Mouse (Mus musculus): ENCODE results near the gene Ucma. TPM values are rescaled to one million over a fixed set of nuclear protein-coding genes. Genes with fewer than 3 reads are reported as not detected.

Gene Ucma
- total RNA-seq, 2 experiments from 2014 or later, result 0.65 to 2.0 TPM

DNA sequence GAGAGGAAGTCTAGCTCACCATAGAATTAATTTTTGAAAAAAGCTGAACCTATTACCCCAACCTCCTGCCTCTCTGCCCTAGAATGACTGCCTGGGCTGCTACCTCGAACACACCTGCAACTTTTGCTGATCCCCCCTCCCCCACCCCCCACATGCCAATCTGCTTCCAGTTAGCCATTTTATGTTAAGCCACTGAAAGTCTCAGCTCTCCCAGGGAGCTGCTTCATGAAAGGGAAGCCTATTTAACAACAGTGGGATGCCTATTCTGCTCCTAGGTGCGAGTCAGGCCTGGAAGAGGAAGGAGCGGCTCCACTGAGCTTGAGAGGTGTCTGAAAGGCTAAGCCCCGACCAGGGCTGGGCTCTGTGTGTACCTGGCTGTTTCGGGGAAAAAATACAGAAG is 8.1 kb downstream of the Ucma start:
- H3K27ac ChIP-seq, result no peak overlapping the region
- TF ChIP-seq CTCF (IDR thresholded peaks at IDR 0.05), result no peak
- no peak for DNase-seq (ENCODE audit: extremely low spot score in 1 of 2, low spot score in 2 of 2)
- H3K4me3 ChIP-seq, result no peak overlapping the region
- intact Hi-C loops (cut with DNase I), result no loop called here

DNA sequence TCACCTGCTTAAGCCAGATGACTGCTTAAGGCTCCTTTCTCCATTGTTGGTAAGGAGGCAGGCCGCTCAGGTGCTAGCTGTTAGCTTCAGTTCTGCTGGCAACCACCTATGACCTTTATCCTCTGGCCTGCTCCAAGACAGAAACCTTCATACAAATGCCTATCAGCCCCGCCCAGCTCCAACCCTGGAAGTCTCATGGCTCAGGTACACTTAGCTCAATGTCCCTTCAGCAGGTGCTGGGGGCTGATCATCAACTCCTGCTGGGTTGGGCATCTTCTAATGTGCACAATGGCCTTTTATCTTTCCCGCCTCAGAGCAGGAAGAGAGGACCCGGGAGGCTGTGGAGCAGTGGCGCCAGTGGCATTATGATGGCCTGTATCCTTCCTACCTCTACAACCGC is 9.1 kb downstream of the Ucma start:
- TF ChIP-seq CTCF (IDR thresholded peaks at IDR 0.05), result no peak
- no peak overlapping the region for H3K27ac ChIP-seq
- no peak for DNase-seq (ENCODE audit: extremely low spot score in 1 of 2, low spot score in 2 of 2)
- intact Hi-C loops (cut with DNase I), result no loop called here
- no peak overlapping the region for H3K4me3 ChIP-seq

DNA sequence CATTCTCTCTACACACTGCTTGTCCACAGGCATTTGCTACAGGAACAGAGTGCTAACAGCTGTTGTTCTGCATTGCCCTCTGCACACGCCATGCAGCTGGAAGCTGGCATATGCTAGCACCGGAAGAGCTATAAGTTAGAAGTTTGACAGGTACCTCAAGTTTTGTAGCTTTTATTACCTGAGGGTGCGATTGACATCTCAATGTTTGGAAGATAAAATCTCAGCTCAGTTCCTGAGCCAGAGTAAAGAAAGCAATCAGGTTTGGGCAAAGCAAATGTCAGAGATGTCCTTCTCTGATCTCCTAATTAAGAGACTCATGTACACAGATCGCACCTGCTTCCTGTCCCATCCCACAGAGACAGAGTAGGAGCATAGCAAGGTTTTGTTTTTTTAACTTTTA is 10.9 kb downstream of the Ucma start:
- no peak for TF ChIP-seq CTCF (IDR thresholded peaks at IDR 0.05)
- DNase-seq (ENCODE audit: extremely low spot score in 1 of 2, low spot score in 2 of 2), result no peak
- no peak overlapping the region for H3K4me3 ChIP-seq
- no peak overlapping the region for H3K27ac ChIP-seq
- intact Hi-C loops (cut with DNase I), result no loop called here

DNA sequence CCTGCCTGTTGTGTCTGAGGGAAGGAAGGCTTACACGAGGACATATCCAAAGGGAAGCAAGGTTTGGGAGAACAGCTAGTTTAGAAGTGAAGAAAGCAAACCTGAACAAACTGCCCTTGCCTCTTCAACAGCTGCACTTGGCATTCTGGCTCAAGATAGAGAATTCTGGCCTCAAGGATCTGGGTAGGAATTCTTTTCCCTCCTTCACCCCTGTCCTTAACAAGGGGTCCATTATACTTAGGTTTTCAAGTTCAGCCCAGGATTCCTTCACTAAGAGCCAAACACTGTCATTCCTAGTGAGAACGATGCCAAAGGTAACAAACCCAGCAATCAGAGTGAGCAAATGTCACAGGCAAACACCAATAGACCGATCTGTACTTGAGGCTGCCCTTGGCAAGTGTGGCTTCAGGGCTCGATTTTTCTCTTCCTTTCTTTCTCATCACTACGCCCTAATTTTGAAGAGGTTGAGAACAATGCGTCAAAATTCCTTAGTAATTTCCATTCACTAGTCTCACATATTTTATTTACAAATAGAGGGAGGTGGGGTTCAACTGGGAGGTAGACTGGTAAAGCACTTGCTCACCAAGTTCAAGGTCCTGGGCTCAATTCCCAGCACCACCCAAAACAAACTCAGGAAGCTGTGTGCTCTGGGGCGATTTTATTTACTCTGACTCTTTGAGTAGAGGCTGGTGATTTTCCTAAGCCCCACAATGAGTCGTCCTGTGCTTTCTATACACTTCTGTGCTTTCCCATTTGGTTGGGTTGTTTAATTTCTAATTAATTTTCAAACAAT is 11.7 kb downstream of the Ucma start:
- intact Hi-C loops (cut with DNase I), result no loop called here
- Histone ChIP-seq H3K4me3 (no peak overlapping the region), H3K27ac (no peak overlapping the region)
- TF ChIP-seq CTCF (IDR thresholded peaks at IDR 0.05), result no peak
- DNase-seq (ENCODE audit: extremely low spot score in 1 of 2, low spot score in 2 of 2), result no peak

DNA sequence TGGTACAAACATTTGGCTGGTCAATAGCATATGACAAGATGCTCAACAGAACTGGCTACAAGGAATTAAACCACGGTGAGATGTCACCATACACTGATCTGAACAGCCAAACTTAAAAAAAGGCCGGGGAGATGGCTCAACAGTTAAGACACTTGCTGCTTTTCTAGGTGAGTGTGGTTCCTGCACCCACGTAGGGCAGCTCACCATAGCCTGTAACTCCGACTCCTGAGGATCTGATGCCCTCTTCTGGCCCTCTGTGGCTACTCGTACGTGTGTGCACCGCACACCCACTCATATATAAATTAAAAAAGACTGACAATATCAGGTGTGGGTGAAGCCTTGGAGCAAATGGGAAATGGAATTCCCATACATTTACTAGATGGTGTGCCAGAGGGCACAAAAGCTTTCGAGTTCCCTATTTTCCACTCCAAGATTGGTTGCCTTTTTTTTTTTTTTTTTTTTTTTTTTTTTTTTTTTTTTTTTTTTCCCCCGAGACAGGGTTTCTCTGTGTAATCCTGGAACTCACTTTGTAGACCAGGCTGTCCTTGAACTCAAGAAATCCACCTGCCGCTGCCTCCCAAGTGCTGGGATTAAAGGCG is 13.0 kb downstream of the Ucma start:
- no peak for DNase-seq (ENCODE audit: extremely low spot score in 1 of 2, low spot score in 2 of 2)
- Histone ChIP-seq H3K4me3 (no peak overlapping the region), H3K27ac (no peak overlapping the region)
- intact Hi-C loops (cut with DNase I), result no loop called here
- TF ChIP-seq CTCF (IDR thresholded peaks at IDR 0.05), result no peak; the same call in none of the 2 replicates

DNA sequence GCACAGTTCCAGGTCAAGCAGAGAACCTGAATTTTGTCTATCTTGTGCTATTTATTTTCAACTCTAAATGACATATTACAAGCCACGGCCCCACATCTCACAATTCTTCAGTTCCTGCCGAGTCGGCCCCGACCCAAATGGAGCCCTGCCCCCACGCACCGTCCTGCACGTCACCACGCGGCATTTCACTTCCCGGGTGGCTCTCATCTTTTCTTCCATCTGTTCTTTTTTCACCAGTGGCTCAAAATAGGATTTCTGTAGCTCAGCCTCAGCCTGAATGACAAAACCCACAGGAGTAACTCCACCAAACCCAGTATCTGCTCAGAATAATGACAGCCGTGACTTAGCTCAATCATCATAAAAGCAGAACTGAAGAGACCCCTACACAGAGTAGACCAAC is 17.7 kb downstream of the Ucma start:
- peak; percentile 26 to 54 for DNase-seq (ENCODE audit: extremely low spot score in 1 of 2, low spot score in 2 of 2)
- intact Hi-C loops (cut with DNase I), result loop anchor here (5.0 kb wide), 2 partner anchors 39 to 76 kb away; partner anchors contain the start of gene Phyh
- TF ChIP-seq CTCF (IDR thresholded peaks at IDR 0.05), result no peak
- peak overlapping the region; percentile 53 for H3K27ac ChIP-seq
- H3K4me3 ChIP-seq, result no peak overlapping the region

DNA sequence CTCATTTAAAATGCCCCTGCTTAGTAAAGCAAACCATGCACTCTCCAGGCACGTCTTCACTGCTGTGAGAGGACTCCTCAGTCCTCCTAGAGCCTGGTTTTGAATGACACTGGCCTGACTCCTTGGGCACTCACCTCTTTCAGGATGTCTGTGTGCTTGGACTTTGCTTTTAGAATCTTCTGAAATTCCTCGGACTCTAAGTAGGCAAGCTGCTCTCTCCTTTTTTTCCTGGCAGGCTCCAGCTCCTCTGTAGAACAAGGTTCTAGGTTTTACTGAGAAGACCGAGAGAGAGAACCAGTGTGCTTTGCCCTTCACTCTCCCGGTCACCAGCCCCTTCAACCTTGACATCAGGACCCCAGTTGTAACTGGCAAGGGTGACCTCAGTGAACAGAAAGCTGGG is 18.5 kb downstream of the Ucma start:
- DNase-seq (ENCODE audit: extremely low spot score in 1 of 2, low spot score in 2 of 2), result no peak
- intact Hi-C loops (cut with DNase I), result loop anchor here (5.0 kb wide), 2 partner anchors 38 to 77 kb away; partner anchors contain the start of gene Phyh
- TF ChIP-seq CTCF (IDR thresholded peaks at IDR 0.05), result no peak

DNA sequence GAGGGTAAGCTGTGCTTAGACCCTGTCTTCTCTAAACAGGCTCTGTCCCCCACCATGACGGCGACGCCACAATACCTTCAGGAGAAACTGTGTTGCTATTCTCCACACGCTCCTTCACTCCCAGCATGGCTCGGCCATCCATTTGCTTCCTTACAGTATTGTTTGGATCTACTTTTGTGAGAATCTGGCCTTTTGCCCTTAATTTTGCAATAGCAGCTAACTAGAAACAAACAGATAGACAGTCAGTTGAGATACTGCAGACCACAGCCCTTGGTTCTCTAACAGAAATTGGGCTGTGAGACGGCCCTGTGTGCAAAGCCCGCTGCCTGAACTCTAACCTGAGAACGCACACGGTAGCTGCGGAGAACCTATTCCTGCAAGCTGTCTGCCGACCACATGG is 19.7 kb downstream of the Ucma start:
- DNase-seq (ENCODE audit: extremely low spot score in 1 of 2, low spot score in 2 of 2), result no peak
- TF ChIP-seq CTCF (IDR thresholded peaks at IDR 0.05), result no peak
- no peak overlapping the region for H3K4me3 ChIP-seq
- intact Hi-C loops (cut with DNase I), result no loop called here
- no peak overlapping the region for H3K27ac ChIP-seq

More for the DNA sequence above, 18.5 kb downstream of the Ucma start:
- Histone ChIP-seq H3K4me3 (no peak overlapping the region), H3K27ac (no peak overlapping the region)

DNA sequence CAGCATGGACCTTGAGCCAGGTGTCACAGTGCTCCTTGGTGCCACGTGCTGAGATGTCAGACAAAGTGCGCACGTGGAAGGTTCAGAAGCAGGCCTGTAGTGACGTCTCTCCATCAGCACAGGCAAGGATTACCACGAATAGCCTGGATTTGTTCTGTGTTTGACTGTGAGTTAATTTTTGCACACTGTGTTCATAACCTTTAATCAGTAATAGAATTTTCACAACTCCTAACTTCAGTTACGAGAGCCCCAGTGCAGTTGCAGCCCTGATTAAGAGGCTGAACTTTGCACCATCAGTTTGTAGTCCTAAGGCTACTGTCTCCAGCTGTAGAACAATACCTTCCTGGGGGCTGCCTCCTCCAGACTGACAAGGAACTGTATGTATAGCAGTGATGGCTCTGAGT is 20.5 kb downstream of the Ucma start:
- intact Hi-C loops (cut with DNase I), result no loop called here
- DNase-seq (ENCODE audit: extremely low spot score in 1 of 2, low spot score in 2 of 2), result no peak
- no peak for TF ChIP-seq CTCF (IDR thresholded peaks at IDR 0.05)
- Histone ChIP-seq H3K4me3 (no peak overlapping the region), H3K27ac (no peak overlapping the region)

DNA sequence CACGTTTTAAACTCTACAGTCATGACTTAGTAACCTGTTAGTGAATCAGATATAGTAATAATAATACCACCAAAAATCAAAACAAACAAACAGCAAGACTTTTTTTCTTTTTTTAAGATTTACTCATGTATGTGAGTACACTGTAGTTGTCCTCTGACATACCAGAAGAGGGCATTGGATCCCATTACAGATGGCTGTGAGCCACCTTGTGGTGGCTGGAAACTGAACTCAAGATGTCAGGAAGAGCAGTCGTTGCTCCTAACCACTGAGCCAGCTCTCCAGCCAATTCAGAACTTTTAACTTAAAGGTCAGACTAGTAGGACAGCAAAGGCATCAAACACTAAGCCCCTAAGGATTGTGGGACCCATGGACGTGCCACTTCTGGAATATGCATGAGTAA is 23.0 kb downstream of the Ucma start:
- no peak for DNase-seq (ENCODE audit: extremely low spot score in 1 of 2, low spot score in 2 of 2)
- peak; percentile 21 for TF ChIP-seq CTCF (IDR thresholded peaks at IDR 0.05)
- Histone ChIP-seq H3K27ac (no peak overlapping the region), H3K4me3 (no peak overlapping the region)
- intact Hi-C loops (cut with DNase I), result no loop called here

DNA sequence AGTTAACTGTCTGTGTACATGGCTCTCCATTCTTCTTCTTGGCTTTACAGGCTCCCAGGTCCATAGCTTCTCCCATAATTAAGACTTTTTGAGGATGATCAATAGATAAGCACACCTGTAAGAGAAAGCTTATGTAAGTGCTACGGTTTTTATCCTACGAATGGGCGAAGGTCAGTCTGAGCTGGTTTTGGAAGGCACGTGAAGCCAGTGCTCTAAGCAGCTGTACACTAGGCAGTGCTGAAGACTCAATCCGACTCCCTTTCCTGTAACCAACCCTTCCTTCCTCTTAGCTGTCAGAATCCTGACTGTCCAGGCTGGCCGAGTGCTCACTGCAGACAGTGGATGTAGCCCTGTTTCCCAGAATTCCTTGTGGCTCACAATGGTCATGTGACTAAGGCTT is 25.3 kb downstream of the Ucma start:
- no peak for DNase-seq (ENCODE audit: extremely low spot score in 1 of 2, low spot score in 2 of 2)
- no peak for TF ChIP-seq CTCF (IDR thresholded peaks at IDR 0.05)
- intact Hi-C loops (cut with DNase I), result no loop called here
- Histone ChIP-seq H3K27ac (no peak overlapping the region), H3K4me3 (no peak overlapping the region)

DNA sequence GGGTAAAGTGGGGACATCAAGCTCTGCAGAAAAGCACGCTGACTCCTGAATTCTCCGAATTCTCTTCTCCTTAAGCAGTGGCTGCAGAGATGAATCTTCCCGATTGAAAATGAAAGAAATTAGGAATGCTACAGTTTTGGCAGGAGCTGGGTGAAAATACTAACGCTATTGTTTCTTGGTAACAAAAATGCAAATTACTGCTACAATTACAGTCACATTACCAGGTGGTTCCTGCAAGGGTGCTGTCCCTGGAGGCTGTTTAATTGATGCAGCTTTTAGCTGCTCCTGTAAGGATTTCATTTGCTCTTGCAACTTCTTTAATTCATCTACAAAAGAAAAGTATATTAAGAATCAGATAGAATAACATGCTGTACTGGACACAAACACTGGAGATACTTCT is 31.2 kb downstream of the Ucma start:
- Histone ChIP-seq H3K4me3 (no peak overlapping the region), H3K27ac (no peak overlapping the region)
- DNase-seq (ENCODE audit: extremely low spot score in 1 of 2, low spot score in 2 of 2), result no peak
- intact Hi-C loops (cut with DNase I), result no loop called here
- TF ChIP-seq CTCF (IDR thresholded peaks at IDR 0.05), result no peak; the same call in 1 of the 2 replicates

Data from left cerebral cortex, adult 2 months (tissue).